Mouse (Mus musculus): ENCODE measurements around the gene Fbxo24. TPM values are rescaled to one million over a fixed set of nuclear protein-coding genes. Genes with fewer than 3 reads are reported as not detected.

Gene Fbxo24
- not detected for polyA plus RNA-seq (2017; shearing (Covaris generic))

DNA sequence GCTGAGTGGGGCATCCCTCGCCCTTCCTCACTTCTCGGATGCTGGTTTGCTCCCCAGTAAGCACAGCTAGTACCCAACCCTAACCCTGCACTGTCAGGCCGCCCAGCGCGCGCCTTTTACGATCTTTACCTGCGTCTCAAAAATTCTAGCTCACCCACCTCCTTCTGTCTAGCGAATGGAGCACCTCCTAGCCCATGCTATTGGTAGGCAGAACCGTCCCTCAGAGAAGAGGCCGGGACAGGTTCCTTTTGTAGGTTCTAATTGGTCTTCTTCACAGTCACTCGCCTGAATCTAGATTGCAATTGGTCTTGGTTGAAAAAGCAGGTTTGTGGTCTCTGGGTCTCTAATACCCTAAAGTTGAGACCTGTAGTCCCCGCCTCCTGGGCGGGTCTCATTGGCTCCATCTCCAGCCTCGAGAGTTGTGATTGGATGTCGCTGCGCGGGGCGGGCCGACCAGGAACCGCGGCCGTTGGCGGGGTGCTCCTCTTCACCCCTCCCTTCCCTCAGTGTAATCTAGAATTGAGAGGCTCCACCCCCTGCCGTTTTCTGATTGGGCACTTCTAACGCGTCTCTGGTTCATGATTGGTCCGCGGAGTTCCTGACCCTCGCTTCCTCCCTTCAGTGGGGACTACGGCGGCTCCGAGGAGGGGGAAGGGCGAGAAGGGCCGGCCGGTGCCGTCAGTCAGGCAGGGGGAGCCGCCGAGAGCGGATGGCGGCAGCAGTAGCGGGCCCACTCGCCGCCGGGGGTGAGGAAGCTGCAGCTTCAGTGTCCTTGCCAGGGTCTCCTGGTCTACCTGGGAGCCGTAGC is at the start of gene Fbxo24, which contains the start of the genes Lrch4 and Gm20605:
TSS of gene Fbxo24 (minus strand) at position 505 of the 808 bp plus-strand sequence.
TSS of gene Lrch4 (plus strand) at position 624 of the 808 bp plus-strand sequence.
TSS of gene Gm20605 (plus strand) at position 678 of the 808 bp plus-strand sequence.

DNA sequence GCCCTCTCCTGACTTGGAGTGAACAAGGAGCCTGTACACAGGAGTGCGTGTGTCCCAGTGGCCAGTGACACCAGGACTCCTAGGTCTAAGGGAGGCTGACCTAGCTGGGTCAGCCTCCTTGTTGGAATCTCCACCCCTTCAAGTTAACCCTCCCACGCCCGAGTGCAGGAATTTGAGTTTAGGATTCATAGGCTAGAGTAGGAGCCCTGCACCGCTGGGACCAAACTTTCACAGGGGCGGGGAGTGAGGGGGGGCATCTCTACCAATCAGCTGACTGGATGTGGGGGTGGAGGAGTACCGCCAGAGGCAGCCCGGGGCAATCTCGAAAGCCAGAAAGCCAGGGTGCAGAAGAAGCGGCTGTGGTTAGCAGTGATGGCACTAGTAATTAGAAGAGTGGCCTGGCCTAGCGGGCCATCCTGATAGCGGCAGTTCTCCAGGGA is 16.9 kb upstream of the Fbxo24 start, which contains the start of gene Irs3:
TSS of gene Irs3 (minus strand) at position 63 of the 440 bp plus-strand sequence.

GRCm38 (mm10) chr5:137641054-137641453 is 12.3 kb upstream of the Fbxo24 start, which contains the start of gene Sap25:
TSS of gene Sap25 (plus strand) at chr5:137641334.

DNA sequence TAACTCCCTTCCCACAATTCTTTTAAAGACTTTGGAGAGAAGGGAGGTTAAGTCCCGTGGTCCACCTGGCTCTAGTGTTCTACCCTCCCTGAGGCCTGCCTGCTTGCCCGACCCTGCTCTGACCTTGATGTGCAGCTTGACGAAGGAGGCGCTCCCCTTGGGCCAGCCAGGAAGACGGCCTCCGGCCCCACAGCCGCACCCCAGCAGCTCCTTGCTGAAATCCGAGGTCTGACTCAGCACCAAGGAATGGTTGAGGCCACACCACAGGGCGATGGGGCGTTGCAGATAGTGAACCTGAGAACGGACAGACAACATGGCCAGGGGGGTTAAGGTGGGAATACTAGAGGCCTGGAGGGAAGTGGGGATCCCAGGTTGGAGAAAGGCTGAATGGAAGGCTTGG is 15.3 kb downstream of the Fbxo24 start, which contains the start of gene Pcolce:
TSS of gene Pcolce (minus strand) at position 235 of the 400 bp plus-strand sequence.

DNA sequence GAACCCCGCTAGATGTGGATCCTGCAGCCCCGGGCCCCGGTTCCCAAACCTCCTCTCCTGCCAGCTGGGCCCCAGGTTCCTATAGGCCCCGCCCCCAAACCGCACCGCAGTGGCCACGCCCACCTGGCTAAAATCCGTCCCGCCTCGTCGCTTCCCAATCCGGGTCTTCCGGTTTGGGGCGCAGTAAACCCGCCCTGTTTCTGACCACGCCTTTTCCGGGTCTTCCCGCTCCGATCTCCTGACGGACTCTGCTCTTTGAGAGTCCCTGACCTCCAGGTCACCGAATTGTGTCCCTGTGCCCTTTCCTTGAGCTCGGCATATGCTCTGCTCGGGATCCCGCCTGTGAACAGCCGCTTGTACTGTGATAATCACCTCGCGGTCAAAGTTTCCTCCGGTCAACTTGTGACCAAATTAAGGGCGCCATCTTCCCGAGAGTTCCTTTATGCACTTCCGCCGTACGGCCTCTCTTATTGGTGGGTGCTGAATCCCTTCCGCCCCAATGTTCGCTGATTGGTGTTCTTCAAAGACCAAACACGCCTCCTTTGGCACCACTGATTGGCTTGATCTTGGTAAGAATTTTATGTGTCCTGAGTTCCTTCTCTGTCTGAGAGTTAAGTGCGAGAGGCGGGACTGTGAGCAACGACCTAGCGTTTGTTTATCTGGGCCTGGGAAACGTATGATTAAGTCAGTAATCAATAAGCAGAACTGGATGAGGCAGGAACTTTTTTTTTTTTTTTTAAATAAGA is 28.0 kb downstream of the Fbxo24 start, which contains the start of gene Mospd3:
TSS of gene Mospd3 (minus strand) at position 440 of the 746 bp plus-strand sequence.

DNA sequence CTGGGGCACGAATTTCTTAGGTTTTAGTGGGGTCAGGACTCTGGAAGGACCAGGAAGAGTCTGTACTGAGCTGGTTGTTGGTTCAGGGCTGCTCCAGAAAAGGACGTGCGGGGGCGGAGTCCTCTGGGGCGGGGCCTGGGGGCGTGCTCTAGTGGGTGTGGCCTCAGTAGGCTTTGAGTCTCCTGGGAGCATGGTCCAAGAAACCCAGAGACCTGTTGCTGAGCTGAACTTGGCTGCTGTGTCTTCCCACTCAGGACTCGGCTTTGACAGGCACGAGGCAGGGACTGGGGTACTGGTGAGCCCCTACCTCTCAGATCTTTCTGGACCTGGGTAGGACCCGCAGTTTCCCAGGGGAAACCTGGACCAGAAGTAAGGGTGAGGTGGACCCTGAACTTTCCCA is 59.1 kb downstream of the Fbxo24 start, which contains the start of gene Tfr2:
TSS of gene Tfr2 (plus strand) at position 176 of the 400 bp plus-strand sequence.

Other genes with a start within 250 kb of the Fbxo24 start
- gene Zan, start 151.9 kb downstream of the Fbxo24 start, polyA plus RNA-seq (2017; shearing (Covaris generic)): 0.09 TPM
- gene Pop7, start 126.5 kb downstream of the Fbxo24 start, polyA plus RNA-seq (2017; shearing (Covaris generic)): 23.4 TPM
- 20.3 TPM for gene Gigyf1, start 110.5 kb downstream of the Fbxo24 start, polyA plus RNA-seq (2017; shearing (Covaris generic))
- not detected for gene Epo, start 95.8 kb downstream of the Fbxo24 start, polyA plus RNA-seq (2017; shearing (Covaris generic))
- 247 TPM for gene Gnb2, start 95.5 kb downstream of the Fbxo24 start, polyA plus RNA-seq (2017; shearing (Covaris generic))
- gene Actl6b, start 75.5 kb downstream of the Fbxo24 start, polyA plus RNA-seq (2017; shearing (Covaris generic)): not detected
- gene Tfr2, start 59.2 kb downstream of the Fbxo24 start, polyA plus RNA-seq (2017; shearing (Covaris generic)): not detected
- gene Mospd3, start 27.9 kb downstream of the Fbxo24 start, polyA plus RNA-seq (2017; shearing (Covaris generic)): 47.7 TPM
- 0.59 TPM for gene Pcolce, start 15.2 kb downstream of the Fbxo24 start, polyA plus RNA-seq (2017; shearing (Covaris generic))
- gene Lrch4, start 119 bp upstream of the Fbxo24 start, polyA plus RNA-seq (2017; shearing (Covaris generic)): 214 TPM
- 36.7 TPM for gene Gm20605, start 173 bp upstream of the Fbxo24 start, polyA plus RNA-seq (2017; shearing (Covaris generic))
- 60.5 TPM for gene Sap25, start 12.3 kb upstream of the Fbxo24 start, polyA plus RNA-seq (2017; shearing (Covaris generic))
- gene Irs3, start 16.7 kb upstream of the Fbxo24 start, polyA plus RNA-seq (2017; shearing (Covaris generic)): not detected
- gene Agfg2, start 55.7 kb upstream of the Fbxo24 start, polyA plus RNA-seq (2017; shearing (Covaris generic)): 16.2 TPM
- gene Nyap1, start 112.6 kb upstream of the Fbxo24 start, polyA plus RNA-seq (2017; shearing (Covaris generic)): 0.52 TPM
- gene Tsc22d4, start 116.7 kb upstream of the Fbxo24 start, polyA plus RNA-seq (2017; shearing (Covaris generic)): 156 TPM
- gene Ppp1r35, start 149.8 kb upstream of the Fbxo24 start, polyA plus RNA-seq (2017; shearing (Covaris generic)): 51.7 TPM
- gene Mepce, start 158.7 kb upstream of the Fbxo24 start, polyA plus RNA-seq (2017; shearing (Covaris generic)): 69.2 TPM
- 11.0 TPM for gene Zcwpw1, start 158.8 kb upstream of the Fbxo24 start, polyA plus RNA-seq (2017; shearing (Covaris generic))
- 0.32 TPM for gene Pilra, start 207.3 kb upstream of the Fbxo24 start, polyA plus RNA-seq (2017; shearing (Covaris generic))
- gene Pilrb1, start 229.1 kb upstream of the Fbxo24 start, polyA plus RNA-seq (2017; shearing (Covaris generic)): not detected
- gene Pilrb2, start 242.8 kb upstream of the Fbxo24 start, polyA plus RNA-seq (2017; shearing (Covaris generic)): 0.31 TPM